Mouse (Mus musculus): Measurements from ENCODE around the gene Prr12. TPM values are rescaled to one million over a fixed set of nuclear protein-coding genes. Genes with fewer than 3 reads are reported as not detected.

The Prr12 gene
- polyA plus RNA-seq, 1 experiment from 2014 or later = 13.4 TPM

DNA sequence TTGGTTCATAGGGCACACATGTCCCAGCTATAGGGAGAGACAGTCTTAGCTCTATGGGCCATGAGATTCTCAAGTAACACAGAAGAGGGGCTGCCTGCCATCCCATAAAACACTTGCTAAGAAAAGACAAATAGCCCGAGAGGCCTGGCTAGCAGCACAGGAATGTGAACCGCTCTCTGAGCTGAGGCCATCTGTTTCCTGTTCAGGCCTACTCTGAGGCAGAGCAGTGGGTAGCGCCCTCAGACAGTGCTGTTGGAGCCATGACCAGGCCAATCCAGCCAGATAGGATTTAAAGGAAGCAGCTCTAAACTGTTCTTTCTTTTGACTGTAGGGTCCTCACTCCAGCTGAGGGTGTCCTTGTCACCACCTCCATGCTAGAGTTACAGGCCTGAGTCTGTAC is 48.1 kb downstream of the Prr12 start:
- Histone ChIP-seq H3K4me2 (ENCODE audit: low read length) (no peak overlapping the region), H3K27ac (ENCODE audit: low read depth, low read length) (no peak overlapping the region), H3K9me3 (ENCODE audit: control insufficient read depth, low read length) (no peaks in the 10 kb centered on the region), H3K27me3 (replicated peaks; ENCODE audit: control insufficient read depth, insufficient read depth, low read length) (no peaks in the 10 kb centered on the region), H3K9ac (ENCODE audit: low read depth, low read length) (no peak overlapping the region), H3K4me1 (ENCODE audit: control insufficient read depth, insufficient read depth, low read depth, low read length) (peaks cover 1% of the 10 kb centered on the region), H3K4me3 (ENCODE audit: low read length) (no peak overlapping the region), H3K36me3 (ENCODE audit: control insufficient read depth, insufficient read depth, low read length) (peaks cover 76% of the 10 kb centered on the region)
- no peak for ATAC-seq
- 82% methylated on average over 3 of the region's 3 CpGs for WGBS

- Histone ChIP-seq H3K27ac (ENCODE audit: low read depth, low read length) (no peak overlapping the region), H3K9ac (ENCODE audit: low read depth, low read length) (no peak overlapping the region), H3K27me3 (replicated peaks; ENCODE audit: control insufficient read depth, insufficient read depth, low read length) (no peaks in the 10 kb centered on the region), H3K4me2 (ENCODE audit: low read length) (no peak overlapping the region), H3K36me3 (ENCODE audit: control insufficient read depth, insufficient read depth, low read length) (peaks cover 61% of the 10 kb centered on the region), H3K4me1 (ENCODE audit: control insufficient read depth, insufficient read depth, low read depth, low read length) (peaks cover 13% of the 10 kb centered on the region), H3K9me3 (ENCODE audit: control insufficient read depth, low read length) (no peaks in the 10 kb centered on the region), H3K4me3 (ENCODE audit: low read length) (no peak overlapping the region)
- 88% methylated on average over 7 of the region's 7 CpGs for WGBS
- ATAC-seq = no peak
Observed at GRCm38 (mm10) chr7:45002440-45002839, 50.2 kb downstream of the Prr12 start.

DNA sequence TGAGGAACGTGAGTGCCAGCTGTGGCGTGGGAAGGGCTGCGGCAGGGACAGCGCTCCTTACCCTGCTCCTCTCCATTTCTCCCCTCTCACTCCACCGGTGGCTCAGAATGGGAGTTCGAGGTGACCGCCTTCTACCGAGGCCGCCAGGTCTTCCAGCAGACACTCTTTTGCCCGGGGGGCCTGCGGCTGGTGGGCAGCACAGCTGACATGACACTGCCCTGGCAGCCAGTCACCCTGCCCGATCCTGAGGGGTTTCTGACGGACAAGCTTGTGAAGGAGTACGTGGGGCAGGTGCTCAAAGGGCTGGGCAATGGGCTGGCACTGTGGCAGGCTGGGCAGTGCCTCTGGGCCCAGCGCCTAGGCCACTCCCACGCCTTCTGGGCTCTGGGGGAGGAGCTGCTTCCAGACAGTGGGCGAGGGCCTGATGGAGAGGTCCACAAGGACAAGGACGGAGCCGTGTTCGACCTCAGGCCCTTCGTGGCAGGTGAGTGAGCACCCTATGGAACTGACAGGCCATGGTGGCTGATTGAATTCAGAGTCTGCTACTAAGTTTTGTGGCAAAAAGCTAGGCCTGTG is 52.1 kb downstream of the Prr12 start:
- ATAC-seq = no peak
- no peak overlapping the region for H3K27ac ChIP-seq (ENCODE audit: low read depth, low read length)
- no peaks in the 10 kb centered on the region for H3K27me3 ChIP-seq (replicated peaks; ENCODE audit: control insufficient read depth, insufficient read depth, low read length)
- peaks cover 16% of the 10 kb centered on the region for H3K4me1 ChIP-seq (ENCODE audit: control insufficient read depth, insufficient read depth, low read depth, low read length)
- no peaks in the 10 kb centered on the region for H3K9me3 ChIP-seq (ENCODE audit: control insufficient read depth, low read length)
- WGBS = 81% methylated on average over 21 of the region's 21 CpGs
- no peak overlapping the region for H3K4me2 ChIP-seq (ENCODE audit: low read length)
- no peak overlapping the region for H3K4me3 ChIP-seq (ENCODE audit: low read length)
- no peak overlapping the region for H3K9ac ChIP-seq (ENCODE audit: low read depth, low read length)
- H3K36me3 ChIP-seq (ENCODE audit: control insufficient read depth, insufficient read depth, low read length) = peaks cover 42% of the 10 kb centered on the region

GRCm38 (mm10) chr7:44999753-45000152 is 52.9 kb downstream of the Prr12 start:
- Histone ChIP-seq H3K27me3 (replicated peaks; ENCODE audit: control insufficient read depth, insufficient read depth, low read length) (no peaks in the 10 kb centered on the region), H3K9ac (ENCODE audit: low read depth, low read length) (no peak overlapping the region), H3K27ac (ENCODE audit: low read depth, low read length) (no peak overlapping the region), H3K36me3 (ENCODE audit: control insufficient read depth, insufficient read depth, low read length) (peaks cover 37% of the 10 kb centered on the region), H3K4me1 (ENCODE audit: control insufficient read depth, insufficient read depth, low read depth, low read length) (peaks cover 16% of the 10 kb centered on the region), H3K9me3 (ENCODE audit: control insufficient read depth, low read length) (no peaks in the 10 kb centered on the region), H3K4me2 (ENCODE audit: low read length) (no peak overlapping the region), H3K4me3 (ENCODE audit: low read length) (no peak overlapping the region)
- 75% methylated on average over 11 of the region's 11 CpGs for WGBS
- ATAC-seq = no peak

GRCm38 (mm10) chr7:44998501-44998955 is 54.2 kb downstream of the Prr12 start, which contains the start of gene Bcl2l12:
Bcl2l12 (minus strand) TSS chr7:44998712.
- no peaks in the 10 kb centered on the region for H3K27me3 ChIP-seq (replicated peaks; ENCODE audit: control insufficient read depth, insufficient read depth, low read length)
- H3K9ac ChIP-seq (ENCODE audit: low read depth, low read length) = peak within 1 kb of the TSS; percentile 66
- WGBS = 2% methylated on average over 18 of the region's 18 CpGs
- peaks cover 27% of the 10 kb centered on the region for H3K36me3 ChIP-seq (ENCODE audit: control insufficient read depth, insufficient read depth, low read length)
- peak within 1 kb of the TSS; percentile 79 for H3K27ac ChIP-seq (ENCODE audit: low read depth, low read length)
- H3K9me3 ChIP-seq (ENCODE audit: control insufficient read depth, low read length) = no peaks in the 10 kb centered on the region
- peak within 1 kb of the TSS; percentile 63 for H3K4me2 ChIP-seq (ENCODE audit: low read length)
- H3K4me1 ChIP-seq (ENCODE audit: control insufficient read depth, insufficient read depth, low read depth, low read length) = peaks cover 16% of the 10 kb centered on the region
- H3K4me3 ChIP-seq (ENCODE audit: low read length) = peak within 1 kb of the TSS; percentile 65
- no peak for ATAC-seq

DNA sequence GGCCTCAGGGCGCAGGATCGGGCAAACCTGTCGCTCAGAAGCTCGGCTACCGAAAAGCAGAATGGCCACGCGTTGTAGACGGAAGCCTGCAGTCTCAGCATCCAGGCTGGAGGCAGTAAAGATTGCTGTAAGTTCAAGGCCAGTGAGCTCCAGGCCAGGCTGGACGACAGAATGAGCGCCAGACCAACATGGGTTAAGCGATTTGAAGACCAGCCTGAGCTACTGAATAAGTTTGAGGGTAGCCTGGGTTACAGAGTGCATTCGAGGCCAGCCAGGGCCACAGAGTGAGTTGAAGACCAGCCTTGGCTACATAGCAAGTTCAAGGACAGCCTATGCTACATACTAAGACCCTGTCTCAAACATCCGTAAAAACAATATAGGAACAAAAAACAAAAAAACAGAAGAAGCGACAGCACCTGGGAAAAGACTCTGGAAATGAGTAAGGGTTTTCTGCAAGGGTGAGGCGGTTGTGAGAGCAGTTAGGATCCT is 54.7 kb downstream of the Prr12 start:
- H3K4me1 ChIP-seq (ENCODE audit: control insufficient read depth, insufficient read depth, low read depth, low read length) = peaks cover 16% of the 10 kb centered on the region
- 3% methylated on average over 15 of the region's 15 CpGs for WGBS
- no peaks in the 10 kb centered on the region for H3K9me3 ChIP-seq (ENCODE audit: control insufficient read depth, low read length)
- no peaks in the 10 kb centered on the region for H3K27me3 ChIP-seq (replicated peaks; ENCODE audit: control insufficient read depth, insufficient read depth, low read length)
- H3K4me2 ChIP-seq (ENCODE audit: low read length) = peak overlapping the region; percentile 63
- peaks cover 22% of the 10 kb centered on the region for H3K36me3 ChIP-seq (ENCODE audit: control insufficient read depth, insufficient read depth, low read length)
- no peak for ATAC-seq
- H3K27ac ChIP-seq (ENCODE audit: low read depth, low read length) = peak overlapping the region; percentile 79
- peak overlapping the region; percentile 65 for H3K4me3 ChIP-seq (ENCODE audit: low read length)
- H3K9ac ChIP-seq (ENCODE audit: low read depth, low read length) = peak overlapping the region; percentile 66

- peak; percentile 93 for ATAC-seq
- Histone ChIP-seq H3K27me3 (replicated peaks; ENCODE audit: control insufficient read depth, insufficient read depth, low read length) (no peaks in the 10 kb centered on the region), H3K36me3 (ENCODE audit: control insufficient read depth, insufficient read depth, low read length) (peaks cover 20% of the 10 kb centered on the region), H3K9me3 (ENCODE audit: control insufficient read depth, low read length) (no peaks in the 10 kb centered on the region), H3K27ac (ENCODE audit: low read depth, low read length) (peak within 1 kb of the TSS; percentile 79), H3K4me1 (ENCODE audit: control insufficient read depth, insufficient read depth, low read depth, low read length) (peaks cover 16% of the 10 kb centered on the region), H3K9ac (ENCODE audit: low read depth, low read length) (peak within 1 kb of the TSS; percentile 66), H3K4me3 (ENCODE audit: low read length) (peak within 1 kb of the TSS; percentile 65), H3K4me2 (ENCODE audit: low read length) (peak within 1 kb of the TSS; percentile 63)
- WGBS = under 1% methylated on average over 43 of the region's 43 CpGs
Observed at GRCm38 (mm10) chr7:44997231-44997939, 55.3 kb downstream of the Prr12 start, which contains the start of gene Irf3. Irf3 (plus strand) TSS chr7:44997648.

DNA sequence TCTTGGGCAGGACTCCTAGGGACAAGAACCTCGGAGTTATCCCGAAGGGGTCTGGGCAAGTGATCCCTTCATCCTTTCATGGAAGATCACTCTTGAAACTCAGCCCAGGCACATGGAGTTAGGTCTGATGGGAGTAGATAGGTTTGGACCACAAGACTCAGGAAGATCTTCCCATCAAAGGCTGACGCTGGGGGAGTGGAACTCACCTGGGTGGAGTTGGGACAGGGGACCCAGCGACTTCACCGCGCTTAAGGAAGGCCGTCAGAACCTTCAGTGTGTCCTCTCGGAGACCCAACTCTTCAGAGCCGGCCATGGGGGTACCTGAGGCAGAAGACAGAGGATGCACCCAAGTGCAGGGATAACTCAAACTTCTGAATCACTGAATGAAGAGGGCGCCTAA is 56.0 kb downstream of the Prr12 start:
- Histone ChIP-seq H3K9me3 (ENCODE audit: control insufficient read depth, low read length) (no peaks in the 10 kb centered on the region), H3K4me3 (ENCODE audit: low read length) (peak overlapping the region; percentile 65), H3K4me2 (ENCODE audit: low read length) (peak overlapping the region; percentile 63), H3K9ac (ENCODE audit: low read depth, low read length) (peak overlapping the region; percentile 24; the same call in 1 of the 2 replicates), H3K36me3 (ENCODE audit: control insufficient read depth, insufficient read depth, low read length) (peaks cover 14% of the 10 kb centered on the region), H3K27me3 (replicated peaks; ENCODE audit: control insufficient read depth, insufficient read depth, low read length) (no peaks in the 10 kb centered on the region), H3K27ac (ENCODE audit: low read depth, low read length) (0 out of 2 replicates have a peak overlapping the region, but pooled peaks have one; percentile 32), H3K4me1 (ENCODE audit: control insufficient read depth, insufficient read depth, low read depth, low read length) (peaks cover 16% of the 10 kb centered on the region)
- no peak for ATAC-seq
- 18% methylated on average over 10 of the region's 10 CpGs for WGBS
